Mouse (Mus musculus) embryonic facial prominence, embryonic 14.5 days (tissue): ENCODE results near the gene Dppa3. TPM values are rescaled to one million over a fixed set of nuclear protein-coding genes. Genes with fewer than 3 reads are reported as not detected.

Source experiments
- ATAC-seq: fragments of 200-750 bp; cut with Nextera tagmentation; 2 replicates; pipeline ENCODE4 v1.8.0; 2017; ENCODE audit warnings: low read depth, moderate number of reproducible peaks, moderate TSS enrichment
- DNase-seq: peaks from one replicate; pipeline ENCODE4 v3.0.0-alpha.2; 2015; ENCODE audit warnings: low spot score
- H3K27ac ChIP-seq: fragments of 300-500 bp; sonication (generic); replicated peaks from 2 replicates; pipeline ENCODE4 v1.5.1; 2014; ENCODE audit warnings: low read depth, mild to moderate bottlenecking, low read length, moderate library complexity
- H3K27me3 ChIP-seq: fragments of 300-500 bp; sonication (generic); replicated peaks from 2 replicates; pipeline ENCODE4 v1.6.1; 2014; ENCODE audit warnings: low read length; ENCODE audit not compliant: control insufficient read depth, insufficient read depth
- H3K36me3 ChIP-seq: fragments of 300-500 bp; sonication (generic); 2 replicates; pipeline ENCODE4 v1.6.1; 2014; ENCODE audit warnings: low read length, mixed read lengths; ENCODE audit not compliant: control insufficient read depth, insufficient read depth
- H3K4me1 ChIP-seq: fragments of 300-500 bp; sonication (generic); 2 replicates; pipeline ENCODE4 v1.6.1; 2014; ENCODE audit warnings: antibody characterized with exemption, low read length; ENCODE audit not compliant: control insufficient read depth, insufficient read depth
- H3K4me2 ChIP-seq: fragments of 300-500 bp; sonication (generic); 2 replicates; pipeline ENCODE4 v1.6.1; 2014; ENCODE audit warnings: low read depth, mild to moderate bottlenecking, low read length, moderate library complexity, mixed read lengths
- H3K4me3 ChIP-seq: fragments of 300-500 bp; sonication (generic); 2 replicates; pipeline ENCODE4 v1.5.1; 2014; ENCODE audit warnings: low read depth, mild to moderate bottlenecking, low read length
- H3K9ac ChIP-seq: fragments of 300-500 bp; sonication (generic); 2 replicates; pipeline ENCODE4 v1.6.1; 2014; ENCODE audit warnings: low read depth, mild to moderate bottlenecking, low read length, moderate library complexity, mixed read lengths
- H3K9me3 ChIP-seq: fragments of 300-500 bp; sonication (generic); 2 replicates; pipeline ENCODE4 v1.6.1; 2016; ENCODE audit warnings: low read length; ENCODE audit not compliant: control insufficient read depth
- WGBS: fragments of 180-500 bp; shearing (Covaris S2); extraction: QIAGEN DNeasy Blood & Tissue Kit; methylation state at CpG from one replicate; pipeline ENCODE4 v1.1.7; 2014; 5-methylcytosine and 5-hydroxymethylcytosine counted together
- polyA plus RNA-seq: library from polyadenylated mRNA; unstranded; fragments of >200 nt; fragmentation: Nextera tagmentation; extraction: Ambion mirVana; gene quantifications from 2 replicates; pipeline ENCODE4 v1.2.1, GENCODE M21; 2014

Gene Dppa3
- not detected in 2 replicates for polyA plus RNA-seq

DNA sequence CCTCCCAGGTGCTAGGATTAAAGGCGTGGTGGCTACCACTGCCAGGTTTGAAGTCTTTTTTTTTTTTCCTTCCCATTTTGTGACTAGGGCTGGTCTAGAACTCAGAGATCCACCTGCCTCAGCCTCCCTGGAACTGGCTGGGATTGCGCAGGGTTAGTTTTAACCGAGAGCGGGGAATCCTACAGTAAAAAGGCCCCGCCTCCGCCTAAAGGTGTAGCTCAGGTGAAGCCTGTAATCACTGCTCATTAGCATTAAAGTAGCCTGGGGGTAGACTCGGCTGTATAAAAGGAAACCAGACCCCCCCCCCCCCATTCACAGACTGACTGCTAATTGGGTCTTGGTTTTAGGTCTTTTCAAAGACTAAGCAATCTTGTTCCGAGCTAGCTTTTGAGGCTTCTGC is at the start of gene Dppa3:
Dppa3 (plus strand) TSS at position 301 of the 400 bp plus-strand sequence.
- Histone ChIP-seq H3K4me2 (no peak within 1 kb of the TSS), H3K36me3 (no peaks in the 10 kb centered on the region), H3K4me3 (no peak within 1 kb of the TSS), H3K9me3 (no peaks in the 10 kb centered on the region), H3K27ac (no peak within 1 kb of the TSS), H3K27me3 (no peaks in the 10 kb centered on the region), H3K9ac (no peak within 1 kb of the TSS), H3K4me1 (no peaks in the 10 kb centered on the region)
- WGBS: 84% methylated on average over 8 of the region's 8 CpGs
- DNase-seq (no peak), ATAC-seq (no peak)

DNA sequence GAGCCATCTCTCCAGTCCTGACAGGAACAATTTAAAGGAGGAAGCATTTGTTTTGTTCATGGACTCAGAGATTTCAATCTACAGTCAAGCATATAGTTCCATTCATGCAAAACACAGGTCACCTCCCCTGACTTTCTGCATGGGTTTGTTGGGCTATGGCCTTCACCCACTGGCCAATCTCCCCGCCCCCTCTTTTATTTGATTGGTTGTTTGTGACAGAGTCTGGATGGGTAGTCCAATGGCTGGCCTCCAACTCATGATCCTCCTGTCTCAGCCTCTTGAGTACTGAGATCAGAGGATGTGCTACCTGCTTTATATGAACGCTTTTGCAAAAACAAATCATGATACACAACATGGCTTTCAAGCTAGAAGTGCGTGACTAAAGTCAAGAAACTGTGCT is 49.2 kb upstream of the Dppa3 start:
- ATAC-seq (no peak), DNase-seq (no peak)
- Histone ChIP-seq H3K4me3 (no peak overlapping the region), H3K4me1 (no peaks in the 10 kb centered on the region), H3K9ac (no peak overlapping the region), H3K27ac (no peak overlapping the region), H3K27me3 (no peaks in the 10 kb centered on the region), H3K36me3 (no peaks in the 10 kb centered on the region), H3K9me3 (no peaks in the 10 kb centered on the region), H3K4me2 (no peak overlapping the region)
- WGBS: 91% methylated on average over 3 of the region's 3 CpGs

DNA sequence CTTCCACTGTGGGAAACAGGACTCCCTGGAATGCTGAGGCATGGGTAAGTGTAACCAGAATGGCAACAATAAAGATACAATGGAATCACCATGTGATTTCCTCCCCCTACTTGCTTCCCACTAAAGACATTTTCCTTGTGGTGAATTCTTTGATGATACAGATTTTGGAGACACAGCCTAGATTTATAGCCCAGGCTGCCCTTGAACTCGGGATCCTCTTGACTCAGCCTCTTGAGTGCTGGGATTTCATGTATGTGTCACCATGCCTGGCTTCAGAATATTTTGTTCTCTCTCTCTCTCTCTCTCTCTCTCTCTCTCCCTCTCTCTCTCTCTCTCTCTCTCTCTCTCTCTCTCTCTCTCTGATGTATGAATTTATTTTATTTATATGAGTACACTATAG is 47.1 kb upstream of the Dppa3 start:
- ATAC-seq: no peak
- WGBS: 81% methylated on average over 1 of the region's 1 CpGs
- no peaks in the 10 kb centered on the region for H3K4me1 ChIP-seq
- no peak overlapping the region for H3K4me2 ChIP-seq
- no peak overlapping the region for H3K9ac ChIP-seq
- no peaks in the 10 kb centered on the region for H3K36me3 ChIP-seq
- DNase-seq: no peak
- no peaks in the 10 kb centered on the region for H3K27me3 ChIP-seq
- no peak overlapping the region for H3K4me3 ChIP-seq
- no peak overlapping the region for H3K27ac ChIP-seq
- no peaks in the 10 kb centered on the region for H3K9me3 ChIP-seq

DNA sequence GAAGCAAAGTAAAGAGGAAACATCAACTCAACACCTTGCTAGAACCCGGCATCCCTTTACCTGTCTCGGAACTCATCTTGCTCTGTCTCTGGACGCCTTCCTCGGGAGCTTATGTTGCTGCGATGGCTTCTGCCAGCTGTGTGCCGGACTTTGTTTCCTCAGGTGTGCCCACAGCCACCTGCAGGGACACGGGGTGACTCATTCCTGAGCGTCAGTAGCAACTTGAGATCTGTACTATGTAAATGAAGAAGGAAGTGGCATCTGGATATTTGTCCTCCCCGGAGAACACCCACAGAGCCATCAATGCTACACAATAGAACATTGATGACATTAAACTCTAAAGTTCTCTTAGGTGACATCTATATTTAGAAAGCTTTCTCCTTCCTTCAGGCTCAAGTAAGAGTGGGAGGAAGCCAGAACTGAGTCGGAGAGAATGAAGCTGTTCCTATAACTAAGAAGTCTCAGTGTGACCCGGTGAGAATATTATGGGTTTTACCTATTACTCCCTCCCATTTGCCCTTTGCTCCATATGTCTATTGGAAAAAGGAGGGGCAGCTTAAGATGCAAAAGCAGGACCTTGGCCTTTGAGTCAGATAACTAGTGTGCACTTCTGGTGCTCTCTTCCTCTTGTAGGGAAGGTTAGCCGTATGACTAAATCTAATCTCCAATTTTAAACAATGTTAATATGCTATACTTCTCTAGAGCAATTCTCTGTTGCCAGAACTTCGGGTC is 35.0 kb upstream of the Dppa3 start:
- H3K4me1 ChIP-seq: no peaks in the 10 kb centered on the region
- no peaks in the 10 kb centered on the region for H3K36me3 ChIP-seq
- H3K4me2 ChIP-seq: no peak overlapping the region
- H3K27me3 ChIP-seq: no peaks in the 10 kb centered on the region
- H3K9ac ChIP-seq: no peak overlapping the region
- DNase-seq: no peak
- H3K9me3 ChIP-seq: no peaks in the 10 kb centered on the region
- H3K27ac ChIP-seq: no peak overlapping the region
- ATAC-seq: no peak
- no peak overlapping the region for H3K4me3 ChIP-seq
- WGBS: 84% methylated on average over 13 of the region's 13 CpGs

DNA sequence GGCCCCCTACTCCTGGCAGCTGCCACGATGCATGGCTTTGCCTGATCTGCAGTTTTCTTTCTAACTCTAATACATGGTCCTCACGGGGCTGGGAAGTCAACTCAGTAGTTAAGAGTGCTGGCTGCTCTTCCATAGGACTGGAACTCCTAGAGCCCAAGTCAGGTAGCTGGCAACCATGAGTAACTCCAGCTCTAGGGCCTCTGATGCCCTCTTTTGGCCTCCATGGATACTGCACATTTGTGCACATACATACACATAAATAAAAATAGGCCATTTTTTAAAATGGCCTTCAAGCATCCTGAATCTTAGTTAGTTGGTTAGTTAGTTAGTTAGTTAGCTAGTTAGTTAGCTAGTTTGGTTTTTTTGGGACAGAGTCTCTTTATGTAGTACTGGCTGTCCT is 33.3 kb upstream of the Dppa3 start:
- no peak for DNase-seq
- no peaks in the 10 kb centered on the region for H3K9me3 ChIP-seq
- H3K27me3 ChIP-seq: no peaks in the 10 kb centered on the region
- H3K4me2 ChIP-seq: no peak overlapping the region
- H3K27ac ChIP-seq: no peak overlapping the region
- WGBS: 88% methylated on average over 2 of the region's 2 CpGs
- H3K36me3 ChIP-seq: no peaks in the 10 kb centered on the region
- H3K9ac ChIP-seq: no peak overlapping the region
- ATAC-seq: no peak
- no peaks in the 10 kb centered on the region for H3K4me1 ChIP-seq
- no peak overlapping the region for H3K4me3 ChIP-seq

DNA sequence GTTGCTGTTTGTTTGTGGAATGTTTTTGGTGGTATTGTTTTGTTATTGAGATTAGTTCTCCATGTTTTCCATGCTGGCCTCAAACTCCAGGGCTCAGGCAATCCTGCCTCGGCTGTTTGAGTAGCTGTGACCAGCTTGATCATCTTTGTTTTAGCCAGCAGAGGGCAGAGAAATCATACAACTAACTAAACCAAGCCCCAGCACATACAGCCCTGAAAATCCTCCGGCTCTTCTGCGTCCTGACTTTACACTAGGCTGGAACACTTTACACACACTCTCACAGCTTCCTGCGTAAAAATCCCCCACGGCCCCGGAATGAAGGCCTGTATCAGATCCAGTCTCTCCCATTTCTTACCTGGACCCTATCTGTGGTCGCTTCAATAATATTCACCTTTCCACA is 30.6 kb upstream of the Dppa3 start:
- no peaks in the 10 kb centered on the region for H3K27me3 ChIP-seq
- H3K4me2 ChIP-seq: no peak overlapping the region
- 21% methylated on average over 7 of the region's 7 CpGs for WGBS
- H3K9me3 ChIP-seq: no peaks in the 10 kb centered on the region
- no peak overlapping the region for H3K27ac ChIP-seq
- H3K4me3 ChIP-seq: no peak overlapping the region
- peak; percentile 69 for DNase-seq
- no peak for ATAC-seq
- H3K4me1 ChIP-seq: no peaks in the 10 kb centered on the region
- no peak overlapping the region for H3K9ac ChIP-seq
- no peaks in the 10 kb centered on the region for H3K36me3 ChIP-seq

DNA sequence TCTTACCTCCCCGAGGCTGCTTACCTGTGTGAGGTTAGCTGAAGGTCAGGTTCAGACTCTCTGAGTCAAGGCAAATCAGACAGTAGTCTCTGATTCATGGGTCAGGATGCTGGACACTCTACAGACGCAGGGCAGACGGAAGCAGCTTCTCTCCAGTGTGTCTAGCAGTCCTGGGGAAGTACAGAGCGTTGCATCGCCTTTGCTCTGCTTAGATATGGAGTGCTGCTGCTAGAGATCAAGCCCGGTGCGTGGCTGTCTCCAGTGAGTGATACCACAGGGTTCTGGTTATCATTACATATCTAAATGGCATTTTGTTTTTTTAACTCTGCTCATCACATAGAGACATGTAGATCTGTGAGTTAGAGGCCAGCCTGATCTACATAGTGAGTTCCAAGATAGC is 29.6 kb upstream of the Dppa3 start:
- no peak for DNase-seq
- Histone ChIP-seq H3K4me2 (no peak overlapping the region), H3K9ac (no peak overlapping the region), H3K4me1 (no peaks in the 10 kb centered on the region), H3K36me3 (no peaks in the 10 kb centered on the region), H3K27me3 (no peaks in the 10 kb centered on the region), H3K27ac (no peak overlapping the region), H3K4me3 (no peak overlapping the region), H3K9me3 (no peaks in the 10 kb centered on the region)
- 78% methylated on average over 7 of the region's 7 CpGs for WGBS
- ATAC-seq: no peak

DNA sequence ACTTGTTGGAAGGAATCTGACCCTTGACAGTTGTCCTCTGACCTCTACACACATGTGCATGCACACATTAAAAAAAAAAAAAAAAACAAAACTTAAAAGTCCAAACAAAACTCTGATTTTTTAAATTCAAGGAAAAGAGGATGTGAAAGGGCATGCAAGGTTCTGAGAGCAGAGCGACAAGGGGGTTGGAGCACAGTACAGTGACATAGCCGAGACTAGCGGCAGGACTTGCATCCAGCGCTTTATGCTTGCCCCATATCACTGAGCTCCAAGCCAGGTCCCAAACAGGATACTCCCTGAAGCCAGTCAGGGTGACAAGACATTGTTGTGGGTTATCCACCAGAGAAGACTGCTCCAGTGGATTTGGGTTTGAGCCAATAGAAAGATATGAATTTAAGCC is 28.2 kb upstream of the Dppa3 start:
- H3K4me3 ChIP-seq: no peak overlapping the region
- H3K4me1 ChIP-seq: no peaks in the 10 kb centered on the region
- no peak overlapping the region for H3K27ac ChIP-seq
- no peaks in the 10 kb centered on the region for H3K9me3 ChIP-seq
- H3K36me3 ChIP-seq: no peaks in the 10 kb centered on the region
- no peak for ATAC-seq
- H3K27me3 ChIP-seq: no peaks in the 10 kb centered on the region
- 91% methylated on average over 4 of the region's 4 CpGs for WGBS
- DNase-seq: no peak
- H3K9ac ChIP-seq: no peak overlapping the region
- no peak overlapping the region for H3K4me2 ChIP-seq

DNA sequence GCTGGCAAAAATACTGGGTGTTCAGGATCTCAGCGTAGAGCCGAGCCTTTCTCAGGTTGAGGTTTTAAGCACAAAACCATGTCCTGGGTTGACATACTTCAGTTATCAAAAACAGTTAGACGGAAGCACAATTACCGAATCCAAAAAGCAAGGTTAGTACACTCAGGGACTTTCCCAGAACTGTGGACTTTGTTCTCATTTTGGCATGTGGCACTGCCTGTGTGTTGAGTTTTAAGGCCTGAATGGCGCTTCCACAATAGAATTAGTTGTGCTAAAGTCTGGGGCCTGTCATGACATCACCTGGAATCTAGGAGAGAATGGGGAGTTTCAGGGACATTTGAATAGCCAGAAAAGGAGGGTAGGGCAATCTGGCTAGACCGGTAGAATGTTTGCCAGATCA is 27.8 kb upstream of the Dppa3 start:
- Histone ChIP-seq H3K4me3 (no peak overlapping the region), H3K9ac (no peak overlapping the region), H3K4me2 (no peak overlapping the region), H3K27me3 (no peaks in the 10 kb centered on the region), H3K36me3 (no peaks in the 10 kb centered on the region), H3K4me1 (no peaks in the 10 kb centered on the region), H3K9me3 (no peaks in the 10 kb centered on the region), H3K27ac (no peak overlapping the region)
- no peak for ATAC-seq
- WGBS: 83% methylated on average over 6 of the region's 6 CpGs
- DNase-seq: peak; percentile 9
